Mouse (Mus musculus): ENCODE results near the gene Rin3. TPM values are rescaled to one million over a fixed set of nuclear protein-coding genes. Genes with fewer than 3 reads are reported as not detected.
"Not testable (repeated sequence)": the region's sequence is repeated elsewhere in the genome, so short reads cannot be mapped to it uniquely, and the experiment has no call there.

Gene Rin3
- total RNA-seq, 2 experiments from 2014 or later = 3.7 to 3.8 TPM

DNA sequence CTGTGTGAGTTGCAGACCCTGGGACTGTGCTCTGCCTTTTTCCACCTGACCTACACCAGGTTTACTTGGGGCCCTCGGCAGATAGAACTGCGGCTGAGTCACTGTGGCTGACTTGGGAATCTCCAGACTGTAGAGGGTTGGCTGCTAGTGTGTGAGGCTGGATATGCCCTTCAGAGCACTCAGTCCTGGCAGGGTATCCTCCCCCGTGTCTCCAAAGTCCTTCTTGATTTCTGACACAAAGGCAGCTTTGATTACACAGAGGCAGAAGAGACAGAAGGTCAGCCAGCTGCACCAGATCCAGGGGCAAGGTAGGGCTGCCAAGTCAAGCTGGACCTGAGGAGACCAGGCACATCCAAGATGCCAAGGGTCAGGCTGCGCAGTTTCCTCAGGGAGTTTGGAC, 11.4 kb upstream of the Rin3 start:
- intact Hi-C loops (cut with DNase I) = no loop called here
- no peak for DNase-seq (ENCODE audit: extremely low spot score in 1 of 2, low spot score in 2 of 2)

GRCm38 (mm10) chr12:102275833-102276443, 6.9 kb upstream of the Rin3 start:
- DNase-seq (ENCODE audit: extremely low spot score in 1 of 2, low spot score in 2 of 2) = no peak
- intact Hi-C loops (cut with DNase I) = no loop called here

DNA sequence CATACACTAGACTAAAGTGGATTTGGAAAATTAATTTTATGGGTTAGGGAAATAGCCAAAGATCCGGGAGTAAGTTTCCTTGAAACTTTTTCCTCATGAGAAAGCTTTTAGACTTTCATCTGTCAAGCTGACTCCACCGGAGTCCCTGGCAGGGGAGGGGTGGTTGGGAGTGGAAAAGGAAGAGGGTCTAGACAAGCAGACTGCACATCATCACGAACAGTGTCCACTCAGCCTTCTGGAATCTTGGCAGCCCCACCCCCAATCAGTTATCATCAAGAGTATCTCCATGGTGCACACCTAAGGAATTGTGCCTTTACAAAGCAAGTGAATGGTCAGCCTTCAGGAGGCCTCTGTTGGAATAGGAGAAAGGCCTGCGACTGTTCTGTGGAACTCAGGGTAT, 2.6 kb upstream of the Rin3 start:
- intact Hi-C loops (cut with DNase I); DNase-seq (ENCODE audit: extremely low spot score in 1 of 2, low spot score in 2 of 2): not testable (repeated sequence)

DNA sequence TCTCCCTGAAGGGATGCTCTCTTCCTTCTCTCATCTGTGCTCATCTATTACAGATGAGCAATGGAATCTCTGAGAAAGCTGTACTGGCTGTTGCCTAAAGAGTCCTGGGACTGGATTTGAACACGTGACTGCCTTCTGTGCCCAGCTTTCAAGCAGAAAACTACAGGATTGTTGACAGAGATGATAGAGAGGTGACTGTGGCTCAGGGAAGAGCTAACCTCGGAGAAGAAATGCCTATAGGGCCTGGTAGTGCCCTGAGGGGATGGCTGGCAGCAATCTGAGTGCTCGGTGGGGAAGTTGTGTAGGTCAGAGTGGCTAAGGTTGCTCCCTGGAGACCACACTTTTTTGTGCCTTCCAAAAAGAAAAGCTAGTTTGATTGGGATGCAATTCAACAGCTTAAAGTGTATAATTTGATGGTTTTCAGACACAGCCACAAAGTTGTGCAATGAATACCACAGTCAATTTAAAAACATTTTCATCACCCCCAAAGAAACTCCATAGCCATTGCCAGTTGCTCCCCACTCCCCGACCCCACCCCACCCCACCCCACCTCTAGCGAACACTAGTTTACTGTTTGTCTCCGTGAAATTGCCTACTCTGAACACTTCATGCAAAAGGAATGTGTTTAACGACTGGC, 1.9 kb upstream of the Rin3 start:
- no peak for DNase-seq (ENCODE audit: extremely low spot score in 1 of 2, low spot score in 2 of 2)
- intact Hi-C loops (cut with DNase I) = no loop called here

- intact Hi-C loops (cut with DNase I) = no loop called here
- DNase-seq (ENCODE audit: extremely low spot score in 1 of 2, low spot score in 2 of 2) = no peak
Observed at GRCm38 (mm10) chr12:102282126-102282525, 722 bp upstream of the Rin3 start.

DNA sequence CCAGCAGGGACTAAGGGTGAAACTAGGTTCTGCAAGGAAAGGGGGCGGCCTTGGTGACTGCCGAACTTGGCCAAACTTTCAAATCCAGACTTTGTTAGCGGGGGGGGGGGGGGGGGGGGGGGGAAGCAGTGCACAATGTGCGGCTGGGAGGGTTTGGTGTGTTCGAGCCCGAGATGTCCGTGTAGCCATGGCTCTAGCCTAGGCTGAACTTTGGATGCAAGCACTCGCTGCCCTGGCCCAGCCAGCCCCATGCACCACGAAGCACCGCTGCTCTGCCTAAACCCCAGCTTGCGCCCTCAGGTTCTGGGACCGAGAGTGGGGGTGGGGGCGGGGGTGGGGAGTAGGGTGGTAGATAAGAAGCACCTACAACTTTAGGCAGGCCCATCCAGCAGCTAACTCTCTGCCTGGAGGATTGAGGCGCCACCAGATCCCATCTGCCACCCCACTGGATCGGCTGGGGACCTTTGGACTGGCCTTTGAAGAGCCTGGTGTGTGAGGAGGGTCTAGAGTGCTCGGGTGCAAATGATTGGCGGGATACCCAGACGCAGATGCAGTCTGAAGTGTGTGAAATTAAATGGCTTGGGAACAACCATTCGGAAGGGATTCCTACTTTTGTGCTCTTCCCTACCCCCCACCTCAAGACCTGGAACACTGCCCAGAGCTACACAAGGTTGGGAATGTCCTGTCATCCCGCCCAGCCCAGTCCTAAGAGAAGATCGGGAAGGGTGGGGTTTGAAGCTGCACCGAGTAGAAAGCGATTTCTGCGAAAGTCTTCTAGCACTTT, 827 bp downstream of the Rin3 start:
- peak in 1 of 2 experiments; percentile 84 for DNase-seq (ENCODE audit: extremely low spot score in 1 of 2, low spot score in 2 of 2)
- intact Hi-C loops (cut with DNase I) = no loop called here

DNA sequence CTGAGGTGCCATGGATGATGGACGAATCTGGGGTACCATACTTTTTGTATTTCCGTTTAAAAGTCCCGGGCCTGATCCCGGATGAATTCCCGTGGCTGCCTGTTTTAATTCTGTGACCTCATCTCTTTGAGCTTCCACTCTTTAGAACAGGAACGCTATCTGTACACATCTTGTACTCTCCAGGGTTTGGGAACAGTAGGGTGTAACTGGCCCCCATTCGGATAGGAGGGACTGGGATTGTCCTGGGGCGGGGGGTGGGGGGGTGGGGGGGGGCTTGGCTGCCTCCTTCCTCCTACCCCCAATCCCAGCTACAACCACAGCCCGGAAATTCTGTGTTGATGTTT, 1.4 kb downstream of the Rin3 start:
- no peak for DNase-seq (ENCODE audit: extremely low spot score in 1 of 2, low spot score in 2 of 2)
- intact Hi-C loops (cut with DNase I) = no loop called here

DNA sequence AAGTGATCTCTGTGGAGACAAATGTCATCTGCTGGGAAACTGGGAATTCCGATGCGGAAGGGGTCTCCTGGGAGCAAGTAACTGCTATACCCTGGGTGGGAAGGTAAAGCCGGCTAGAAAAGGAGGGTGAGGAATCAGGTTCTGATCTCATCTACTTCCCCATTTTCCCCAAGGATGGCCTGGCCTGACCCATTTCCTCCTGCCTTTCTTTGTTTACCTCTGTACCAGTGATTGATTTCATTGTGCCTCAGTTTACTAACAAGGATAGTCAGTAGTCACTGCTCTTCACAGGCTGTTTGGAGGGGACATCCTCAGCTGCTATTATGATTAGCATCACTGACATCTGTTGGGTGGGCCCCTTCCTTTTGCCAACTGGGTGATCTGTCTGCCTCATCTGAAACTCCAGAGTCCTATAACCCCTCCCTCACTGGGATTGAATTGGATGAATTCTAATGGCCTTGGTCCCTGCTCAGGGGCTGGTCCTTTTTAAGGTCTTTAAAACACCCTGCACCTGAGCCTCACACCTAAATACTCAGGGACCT, 1.8 kb downstream of the Rin3 start:
- DNase-seq (ENCODE audit: extremely low spot score in 1 of 2, low spot score in 2 of 2) = no peak
- intact Hi-C loops (cut with DNase I) = no loop called here

- intact Hi-C loops (cut with DNase I) = no loop called here
Observed at GRCm38 (mm10) chr12:102285318-102285717, 2.5 kb downstream of the Rin3 start.

DNA sequence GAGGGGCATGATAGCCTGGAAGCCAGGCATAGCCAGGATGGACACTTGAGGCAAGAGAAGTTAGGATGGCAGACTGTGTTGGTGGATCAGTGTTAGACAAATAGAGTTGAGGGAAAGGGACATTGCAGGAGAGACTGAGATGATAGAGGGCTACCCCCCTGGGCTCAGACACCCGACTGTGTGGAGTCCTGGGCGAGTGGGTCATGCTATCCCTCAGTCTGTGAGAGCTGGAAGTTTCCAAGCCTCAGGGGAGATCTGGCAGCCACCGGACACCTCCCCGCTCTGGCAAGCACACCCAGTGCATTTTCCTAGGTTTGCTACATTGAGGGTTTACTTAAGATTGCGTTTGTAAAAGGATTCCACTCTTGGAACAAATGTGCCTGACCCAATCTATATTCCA, 2.9 kb downstream of the Rin3 start:
- intact Hi-C loops (cut with DNase I) = no loop called here
- DNase-seq (ENCODE audit: extremely low spot score in 1 of 2, low spot score in 2 of 2) = no peak

More at GRCm38 (mm10) chr12:102285318-102285717, 2.5 kb downstream of the Rin3 start:
- DNase-seq (ENCODE audit: extremely low spot score in 1 of 2, low spot score in 2 of 2) = no peak

- intact Hi-C loops (cut with DNase I) = no loop called here
- DNase-seq (ENCODE audit: extremely low spot score in 1 of 2, low spot score in 2 of 2) = peak in 1 of 2 experiments; percentile 63
Observed at GRCm38 (mm10) chr12:102286681-102287414, 4.0 kb downstream of the Rin3 start.

DNA sequence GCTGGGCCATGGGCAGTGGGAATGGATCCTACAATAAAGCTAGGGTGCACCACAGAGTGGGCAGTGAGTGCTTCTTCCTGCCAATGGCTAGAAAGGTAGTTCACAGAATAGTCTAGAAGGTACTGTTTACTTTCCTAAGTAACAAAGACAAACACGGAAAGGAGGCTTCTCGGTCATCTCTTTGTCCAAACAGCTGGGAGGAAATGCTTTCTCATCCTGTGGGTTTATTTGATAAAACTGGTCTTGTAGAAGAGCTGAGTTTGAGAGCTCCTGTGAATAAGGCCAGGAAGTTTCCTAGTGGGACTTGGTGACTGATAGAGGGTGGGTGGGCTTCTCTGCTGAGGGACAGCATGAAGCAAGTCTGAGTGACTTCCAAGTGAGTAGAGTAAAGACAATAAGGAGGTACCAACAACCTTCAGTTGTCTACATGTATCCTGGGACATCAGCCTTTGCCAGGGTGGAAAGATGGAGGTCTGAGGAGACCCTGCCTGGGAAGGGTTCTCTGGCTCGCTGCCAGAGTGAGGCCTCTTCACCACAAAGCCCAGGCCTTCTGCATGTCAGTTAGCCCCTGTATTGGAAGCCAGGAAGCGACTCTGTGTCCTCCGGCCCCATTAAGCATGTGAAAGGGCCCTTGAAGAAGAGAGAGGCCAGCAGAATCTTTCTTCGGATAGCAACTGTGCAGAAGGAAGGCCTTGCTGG, 5.2 kb downstream of the Rin3 start:
- DNase-seq (ENCODE audit: extremely low spot score in 1 of 2, low spot score in 2 of 2) = no peak
- intact Hi-C loops (cut with DNase I) = no loop called here

GRCm38 (mm10) chr12:102288846-102289245, 6.0 kb downstream of the Rin3 start:
- intact Hi-C loops (cut with DNase I) = no loop called here
- DNase-seq (ENCODE audit: extremely low spot score in 1 of 2, low spot score in 2 of 2) = no peak

DNA sequence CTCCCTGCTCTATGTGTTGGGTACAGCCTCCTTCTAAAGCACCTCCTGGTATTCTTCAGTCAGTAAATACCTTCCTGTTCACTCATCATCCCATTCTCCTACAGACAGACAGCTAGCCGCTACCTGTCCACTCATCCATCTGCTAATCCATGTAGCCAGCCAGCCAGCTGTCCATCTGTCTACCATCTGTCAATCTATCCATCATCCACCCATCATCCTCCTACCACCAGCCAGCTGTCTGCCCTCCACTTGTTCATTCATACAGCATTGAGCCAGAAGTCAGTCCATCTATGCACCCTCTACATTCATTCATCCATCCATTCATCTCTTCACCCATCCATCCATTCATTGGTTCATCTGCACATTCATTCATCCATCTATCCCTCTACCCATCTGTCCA, 6.7 kb downstream of the Rin3 start:
- intact Hi-C loops (cut with DNase I) = no loop called here
- no peak for DNase-seq (ENCODE audit: extremely low spot score in 1 of 2, low spot score in 2 of 2)

GRCm38 (mm10) chr12:102290662-102291061, 7.8 kb downstream of the Rin3 start:
- no peak for DNase-seq (ENCODE audit: extremely low spot score in 1 of 2, low spot score in 2 of 2)
- intact Hi-C loops (cut with DNase I) = no loop called here

GRCm38 (mm10) chr12:102291686-102292085, 8.8 kb downstream of the Rin3 start:
- no peak for DNase-seq (ENCODE audit: extremely low spot score in 1 of 2, low spot score in 2 of 2)
- intact Hi-C loops (cut with DNase I) = no loop called here

GRCm38 (mm10) chr12:102292501-102293215, 9.8 kb downstream of the Rin3 start:
- intact Hi-C loops (cut with DNase I) = no loop called here
- no peak for DNase-seq (ENCODE audit: extremely low spot score in 1 of 2, low spot score in 2 of 2)

DNA sequence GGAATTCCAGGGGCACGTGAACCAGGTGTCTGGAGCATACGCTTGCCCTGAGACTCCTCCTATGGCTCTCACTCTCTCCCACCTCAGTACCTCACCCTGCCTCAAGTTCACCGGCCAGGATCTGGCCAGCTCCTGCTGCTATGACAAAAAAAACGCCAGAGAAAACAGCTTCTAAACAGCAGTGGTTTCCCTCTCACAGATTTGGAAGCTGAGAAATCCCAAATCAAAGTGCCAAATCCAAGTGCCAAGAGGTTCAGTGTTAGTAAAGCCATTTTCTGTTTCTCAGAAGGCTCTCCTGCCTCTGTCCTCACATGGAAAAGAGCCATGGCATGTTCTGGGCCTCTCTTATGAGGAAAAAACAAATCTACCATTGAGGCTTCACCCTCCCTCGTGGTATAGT, 11.8 kb downstream of the Rin3 start:
- intact Hi-C loops (cut with DNase I) = no loop called here

More for the DNA sequence above, 11.8 kb downstream of the Rin3 start:
- DNase-seq (ENCODE audit: extremely low spot score in 1 of 2, low spot score in 2 of 2) = no peak

Data from left cerebral cortex, postnatal 10 days (tissue).